Mouse (Mus musculus) cerebellum, adult 8-10 months (tissue): ENCODE measurements around the gene Ttc41.
A peak's percentile ranks its signal among the peaks of the same experiment; 100 is the strongest.

Experiments
- DNase-seq: peaks from one replicate; pipeline ENCODE4 v3.0.0; 2022

Ttc41 gene

GRCm38 (mm10) chr10:86786083-86786482 lies 80.5 kb downstream of the Ttc41 start:
- DNase-seq, result no peak

- no peak for DNase-seq
Observed at GRCm38 (mm10) chr10:86788193-86788592, 82.6 kb downstream of the Ttc41 start.

GRCm38 (mm10) chr10:86789146-86789672 lies 83.6 kb downstream of the Ttc41 start:
- no peak for DNase-seq

GRCm38 (mm10) chr10:86791507-86792184 lies 86.0 kb downstream of the Ttc41 start:
- no peak for DNase-seq

- no peak for DNase-seq
Observed at GRCm38 (mm10) chr10:86793509-86793951, 87.9 kb downstream of the Ttc41 start.

- DNase-seq, result no peak
Observed at GRCm38 (mm10) chr10:86794196-86794595, 88.6 kb downstream of the Ttc41 start.

GRCm38 (mm10) chr10:86794794-86795535 lies 89.4 kb downstream of the Ttc41 start:
- no peak for DNase-seq

GRCm38 (mm10) chr10:86796073-86796741 lies 90.6 kb downstream of the Ttc41 start:
- DNase-seq, result no peak

GRCm38 (mm10) chr10:86807362-86807761 lies 101.8 kb downstream of the Ttc41 start:
- DNase-seq, result no peak

- DNase-seq, result no peak
Observed at GRCm38 (mm10) chr10:86808013-86808758, 102.6 kb downstream of the Ttc41 start.

GRCm38 (mm10) chr10:86810000-86810399 lies 104.4 kb downstream of the Ttc41 start:
- DNase-seq, result no peak

GRCm38 (mm10) chr10:86810612-86811011 lies 105.0 kb downstream of the Ttc41 start:
- no peak for DNase-seq

GRCm38 (mm10) chr10:86814292-86815131 lies 108.9 kb downstream of the Ttc41 start:
- DNase-seq, result no peak

GRCm38 (mm10) chr10:86815133-86815532 lies 109.5 kb downstream of the Ttc41 start:
- DNase-seq, result no peak

- DNase-seq, result no peak
Observed at GRCm38 (mm10) chr10:86819649-86820165, 114.1 kb downstream of the Ttc41 start.

- no peak for DNase-seq
Observed at GRCm38 (mm10) chr10:86821014-86821413, 115.4 kb downstream of the Ttc41 start.

- no peak for DNase-seq
Observed at GRCm38 (mm10) chr10:86824093-86824492, 118.5 kb downstream of the Ttc41 start.

- no peak for DNase-seq
Observed at GRCm38 (mm10) chr10:86824871-86825270, 119.3 kb downstream of the Ttc41 start.

- peak; percentile 69 for DNase-seq
Observed at GRCm38 (mm10) chr10:86825871-86826522, 120.4 kb downstream of the Ttc41 start.
